Mouse (Mus musculus): ENCODE measurements around the gene Rd3l.
A peak's percentile ranks its signal among the peaks of the same experiment; 100 is the strongest.
"Not testable (repeated sequence)": the region's sequence is repeated elsewhere in the genome, so short reads cannot be mapped to it uniquely, and the experiment has no call there.

The Rd3l gene

GRCm38 (mm10) chr12:111966683-111967173 lies 14.4 kb downstream of the Rd3l start, which contains the start of gene Atp5mpl:
Gene Atp5mpl, minus strand, starts transcription at chr12:111966977.
- DNase-seq (ENCODE audit: low spot score): peak; percentile 97

- no peak for DNase-seq (ENCODE audit: low spot score)
Observed at GRCm38 (mm10) chr12:111963339-111963738, 17.8 kb downstream of the Rd3l start.

GRCm38 (mm10) chr12:111958101-111958865 lies 22.8 kb downstream of the Rd3l start:
- DNase-seq (ENCODE audit: low spot score): no peak

DNA sequence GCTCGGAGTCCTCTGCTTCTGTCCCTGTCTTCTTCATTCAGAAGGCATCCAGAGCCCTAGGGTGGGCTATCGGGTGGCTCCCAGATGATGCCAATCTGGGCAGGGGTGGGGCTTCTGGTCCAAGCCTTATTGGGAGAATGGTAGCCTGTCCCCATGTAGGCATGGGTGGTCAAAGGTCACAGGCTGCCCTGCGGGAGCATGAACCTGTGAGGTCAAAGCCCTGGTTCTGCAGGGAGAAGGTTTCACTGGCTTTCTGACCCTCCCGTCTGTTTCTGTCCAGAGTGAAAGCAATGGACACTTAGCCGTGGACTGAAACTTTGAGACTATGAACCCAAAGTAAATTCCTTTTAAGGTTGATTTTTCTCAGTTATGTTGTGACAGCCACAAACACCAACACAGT lies 24.9 kb downstream of the Rd3l start:
- DNase-seq (ENCODE audit: low spot score): no peak

- DNase-seq (ENCODE audit: low spot score): no peak
Observed at GRCm38 (mm10) chr12:111951701-111952100, 29.4 kb downstream of the Rd3l start.

DNA sequence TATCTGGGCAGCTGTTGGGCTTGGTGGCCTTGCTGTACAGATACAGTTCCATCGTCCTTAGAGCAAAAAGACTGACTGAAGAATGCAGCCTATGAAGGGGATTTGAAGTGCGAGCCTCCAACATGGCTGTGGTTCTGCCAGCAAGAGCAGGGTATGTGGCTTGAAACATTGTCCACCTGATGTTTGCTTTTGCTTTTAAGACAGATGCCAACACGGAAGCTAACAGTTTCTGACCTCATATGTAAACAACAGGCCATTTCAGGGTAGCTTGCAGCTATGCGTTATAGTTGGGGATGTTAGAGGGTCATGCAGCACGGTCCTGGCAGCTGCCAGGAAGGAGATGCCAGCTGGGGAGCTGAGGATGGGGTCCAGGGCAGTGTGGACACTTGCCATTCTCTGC lies 30.6 kb downstream of the Rd3l start:
- no peak for DNase-seq (ENCODE audit: low spot score)

- no peak for DNase-seq (ENCODE audit: low spot score)
Observed at GRCm38 (mm10) chr12:111946716-111947115, 34.4 kb downstream of the Rd3l start.

DNA sequence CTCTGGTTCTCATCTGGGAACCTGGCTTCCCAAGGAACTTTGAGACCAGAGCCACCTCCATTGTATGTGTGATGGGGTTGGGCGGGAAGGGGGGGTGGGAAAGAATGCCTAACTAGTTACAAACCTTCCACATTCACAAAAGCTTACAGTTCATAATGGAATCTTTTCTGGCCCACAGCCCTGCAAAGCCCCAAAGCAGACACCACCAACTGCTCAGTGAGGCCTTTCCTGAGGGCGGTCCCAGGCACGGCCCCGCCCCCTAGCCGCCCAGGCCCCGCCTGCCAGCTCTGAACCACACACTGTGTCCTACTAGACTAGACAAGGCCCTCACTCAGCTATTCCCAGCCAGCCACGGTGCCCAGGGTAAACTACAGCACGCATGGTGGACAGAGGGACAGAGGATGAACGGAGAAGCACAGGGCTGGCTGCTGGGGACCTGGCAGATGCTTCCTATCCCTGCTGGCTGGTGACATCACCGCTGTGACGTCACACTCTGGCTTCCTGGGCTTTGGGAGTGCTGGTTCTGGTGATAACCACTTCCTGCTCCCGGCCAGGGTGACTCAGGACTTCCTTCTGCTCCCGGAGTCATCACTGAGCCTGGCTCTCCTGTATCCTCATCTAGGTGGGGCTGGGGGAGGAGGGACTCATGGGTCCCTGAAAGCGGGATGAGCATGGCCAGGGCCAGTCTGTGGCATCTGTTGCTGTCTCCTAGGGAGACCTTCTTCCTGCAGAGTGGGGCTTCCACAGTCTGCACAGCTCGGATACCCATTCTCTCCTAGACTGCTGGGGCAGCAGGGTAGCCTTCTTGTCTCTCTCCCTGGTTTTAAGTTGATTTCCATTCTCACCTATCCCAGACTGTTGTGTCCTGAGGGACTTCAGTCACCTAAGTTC lies 35.1 kb downstream of the Rd3l start:
- not testable (repeated sequence) for DNase-seq (ENCODE audit: low spot score)

DNA sequence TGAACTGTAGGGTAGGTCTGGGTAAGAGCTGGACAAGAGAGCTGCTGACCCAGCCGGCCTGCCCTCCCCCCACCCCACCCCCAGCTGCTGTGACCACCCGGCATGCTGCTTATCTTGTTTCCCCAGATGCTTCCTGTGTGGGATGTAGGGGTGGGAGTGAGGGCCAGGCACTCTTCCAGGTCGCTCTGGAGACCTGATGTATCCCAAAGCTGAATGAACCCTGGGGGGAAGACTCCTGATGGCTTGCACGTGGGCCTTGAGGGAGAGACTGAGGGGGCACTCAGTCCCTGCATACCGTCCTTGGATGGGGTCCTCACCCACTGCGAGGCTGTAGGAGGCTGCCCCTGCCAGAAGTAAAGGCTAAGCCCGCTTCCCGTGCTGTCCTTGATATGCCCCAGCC lies 36.0 kb downstream of the Rd3l start:
- DNase-seq (ENCODE audit: low spot score): no peak

DNA sequence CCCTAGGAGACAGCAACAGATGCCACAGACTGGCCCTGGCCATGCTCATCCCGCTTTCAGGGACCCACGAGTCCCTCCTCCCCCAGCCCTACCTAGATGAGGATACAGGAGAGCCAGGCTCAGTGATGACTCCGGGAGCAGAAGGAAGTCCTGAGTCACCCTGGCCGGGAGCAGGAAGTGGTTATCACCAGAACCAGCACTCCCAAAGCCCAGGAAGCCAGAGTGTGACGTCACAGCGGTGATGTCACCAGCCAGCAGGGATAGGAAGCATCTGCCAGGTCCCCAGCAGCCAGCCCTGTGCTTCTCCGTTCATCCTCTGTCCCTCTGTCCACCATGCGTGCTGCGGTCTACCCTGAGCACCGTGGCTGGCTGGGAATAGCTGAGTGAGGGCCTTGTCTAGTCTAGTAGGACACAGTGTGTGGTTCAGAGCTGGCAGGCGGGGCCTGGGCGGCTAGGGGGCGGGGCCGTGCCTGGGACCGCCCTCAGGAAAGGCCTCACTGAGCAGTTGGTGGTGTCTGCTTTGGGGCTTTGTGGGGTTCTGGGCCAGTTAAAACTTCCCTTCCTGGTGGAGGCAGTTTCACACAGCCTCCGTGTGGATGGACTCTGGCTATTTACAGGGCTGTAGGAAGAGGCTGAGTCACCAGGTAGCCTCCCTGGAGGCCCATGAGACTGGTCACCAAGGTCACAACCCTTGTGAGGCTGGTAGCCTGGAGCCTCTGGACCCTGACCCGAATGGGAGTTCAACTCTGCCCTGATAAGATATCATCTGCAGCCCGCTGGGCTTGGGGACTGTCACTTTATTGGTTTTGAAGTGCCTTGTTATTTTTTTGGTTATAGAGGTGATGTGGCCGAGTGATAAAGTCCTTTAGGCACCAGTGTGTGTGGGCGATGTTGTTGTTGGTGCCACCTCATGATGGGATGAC lies 36.8 kb downstream of the Rd3l start:
- not testable (repeated sequence) for DNase-seq (ENCODE audit: low spot score)

- no peak for DNase-seq (ENCODE audit: low spot score)
Observed at GRCm38 (mm10) chr12:111943421-111944064, 37.6 kb downstream of the Rd3l start.

GRCm38 (mm10) chr12:111938623-111939177 lies 42.4 kb downstream of the Rd3l start:
- DNase-seq (ENCODE audit: low spot score): no peak

- no peak for DNase-seq (ENCODE audit: low spot score)
Observed at GRCm38 (mm10) chr12:111936706-111937550, 44.2 kb downstream of the Rd3l start.

DNA sequence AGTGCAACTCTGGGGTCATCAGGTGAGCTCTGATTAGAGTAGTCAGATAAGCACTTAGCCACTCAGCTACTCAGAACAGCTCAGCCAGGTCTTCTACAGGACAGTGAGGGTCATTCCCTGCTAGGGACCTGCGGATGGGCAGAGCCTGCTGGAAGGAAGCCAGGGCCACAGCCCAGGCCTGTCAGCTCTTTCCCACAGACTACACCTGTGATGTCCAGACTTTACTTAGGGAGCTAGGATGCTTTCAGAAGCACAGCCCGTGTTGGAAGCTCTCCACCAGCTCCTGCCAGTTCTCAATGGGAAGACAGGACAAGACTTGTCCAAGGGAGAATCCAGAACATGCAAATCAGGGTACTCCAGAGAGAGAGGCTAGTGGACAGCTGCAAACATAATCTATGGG lies 47.1 kb downstream of the Rd3l start:
- DNase-seq (ENCODE audit: low spot score): no peak

DNA sequence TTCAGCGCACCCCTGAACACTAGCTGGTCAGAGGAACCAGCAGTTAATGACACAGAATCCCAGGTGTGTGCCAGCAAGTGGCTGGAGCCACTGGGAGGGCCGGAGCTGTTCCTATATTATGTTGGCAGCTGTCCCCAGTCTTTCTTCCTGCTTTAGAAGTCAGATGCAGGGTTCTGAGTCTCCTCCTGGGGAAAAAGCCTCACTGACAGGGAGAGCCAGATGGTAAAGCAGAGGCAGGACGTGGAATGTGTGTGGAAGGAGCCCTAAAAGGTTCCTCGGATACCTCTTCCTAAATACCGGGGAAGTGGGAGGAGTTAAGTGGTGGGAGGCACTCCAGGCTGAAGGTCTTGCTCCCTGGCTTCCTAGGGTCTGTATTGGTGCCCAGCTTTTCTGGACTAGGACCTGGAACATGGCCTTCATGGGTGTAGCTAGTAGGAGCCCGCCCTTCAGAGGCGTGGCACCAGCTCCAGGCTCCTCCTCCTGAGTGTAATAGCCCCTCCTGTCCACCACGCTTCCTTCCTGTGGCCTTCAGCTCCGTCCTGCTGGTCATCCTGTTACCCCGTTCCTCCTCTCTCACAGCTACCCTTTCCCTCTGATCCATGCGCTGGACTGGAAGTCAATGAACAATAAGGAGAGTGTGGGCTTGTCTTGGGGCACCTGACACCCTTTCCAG lies 47.9 kb downstream of the Rd3l start:
- no peak for DNase-seq (ENCODE audit: low spot score)

DNA sequence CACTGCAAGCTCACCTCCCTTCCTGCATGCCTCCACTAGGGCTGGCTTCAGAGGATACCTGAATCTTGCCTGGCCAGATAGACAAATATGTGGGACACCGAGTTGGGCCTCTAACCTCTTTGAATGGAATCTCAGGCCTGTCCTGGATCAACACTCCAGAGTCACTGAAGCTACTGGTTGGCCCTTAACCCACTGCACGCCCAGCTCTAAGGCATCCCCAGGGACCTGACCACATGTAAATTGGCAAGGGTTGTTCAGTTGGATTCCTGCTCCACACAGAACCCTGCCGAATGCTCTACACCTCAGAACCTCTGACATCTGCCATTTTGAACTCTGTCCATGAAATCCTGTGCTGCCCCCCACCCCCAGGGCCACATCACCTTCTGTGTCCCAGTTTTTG lies 48.6 kb downstream of the Rd3l start:
- no peak for DNase-seq (ENCODE audit: low spot score)

GRCm38 (mm10) chr12:111931411-111932025 lies 49.6 kb downstream of the Rd3l start:
- no peak for DNase-seq (ENCODE audit: low spot score)
